9 mouse cellular contexts compared by ENCODE assay signal in genomic region chr4:114477082-114477771, GRCm38 (mm10).
DNase-seq lines count a peak whose midpoint lies in the region; ATAC-seq and TF ChIP-seq lines count a peak whose summit lies in the region.
"Had no signal": no experiment of that assay in that cellular context is flagged by ENCODE, and none has a peak within 500 bp of the region (broad histone marks: within the 10 kb centered on the region; RNA-seq: fewer than 3 reads in every experiment).

No protein-coding gene starts in this region.

- H3K36me3 ChIP-seq in forebrain, embryonic 12.5 days (replicated peaks) = no peaks in the 10 kb centered on the region
- no peaks in the 10 kb centered on the region for H3K36me3 ChIP-seq in forebrain, embryonic 10.5 days (replicated peaks)
- H3K36me3 ChIP-seq: liver, embryonic 15.5 days had no signal

- no peaks in the 10 kb centered on the region for H3K27me3 ChIP-seq in forebrain, embryonic 12.5 days
- no peaks in the 10 kb centered on the region for H3K27me3 ChIP-seq in forebrain, embryonic 10.5 days (ENCODE audit: poor library complexity, severe bottlenecking)
- H3K27me3 ChIP-seq: liver, embryonic 15.5 days had no signal

- ATAC-seq in forebrain, embryonic 12.5 days (ENCODE audit: low FRiP score) = no peak

- no peak for DNase-seq in forebrain, embryonic 10.5 days (ENCODE audit: extremely low spot score, low spot score)
- peak; percentile 77 for DNase-seq in brain, embryonic 14.5 days (ENCODE audit: low read depth)
- DNase-seq in heart, postnatal 4 days = peak; percentile 23
- peak; percentile 22 for DNase-seq in lung, postnatal 14 days
- DNase-seq in kidney, postnatal 10 days = no peak
- DNase-seq in adrenal gland, postnatal 25 days = no peak
- DNase-seq in kidney, postnatal 25 days = no peak

- H3K4me3 ChIP-seq in forebrain, embryonic 12.5 days (replicated peaks) = no peak overlapping the region
- no peak overlapping the region for H3K4me3 ChIP-seq in forebrain, embryonic 10.5 days
- H3K4me3 ChIP-seq: liver, embryonic 15.5 days had no signal

- H3K9ac ChIP-seq in forebrain, embryonic 12.5 days = no peak overlapping the region
- H3K9ac ChIP-seq: liver, embryonic 15.5 days had no signal

- no peak overlapping the region for H3K4me2 ChIP-seq in forebrain, embryonic 12.5 days
- H3K4me2 ChIP-seq: liver, embryonic 15.5 days had no signal

- WGBS in forebrain, embryonic 12.5 days = 57% methylated on average over 11 of the region's 11 CpGs
- 61% methylated on average over 11 of the region's 11 CpGs for WGBS in forebrain, embryonic 10.5 days

- TF ChIP-seq CTCF in brain, embryonic 14.5 days (IDR thresholded peaks at IDR 0.05; ENCODE audit: borderline replicate concordance, extremely low read depth, insufficient read depth, insufficient read length) = no peak

- H3K4me1 ChIP-seq in forebrain, embryonic 12.5 days = peaks cover 21% of the 10 kb centered on the region
- peaks cover 25% of the 10 kb centered on the region for H3K4me1 ChIP-seq in forebrain, embryonic 10.5 days
- H3K4me1 ChIP-seq: liver, embryonic 15.5 days had no signal

- no peak for TF ChIP-seq POLR2A in brain, embryonic 14.5 days (IDR thresholded peaks at IDR 0.05; ENCODE audit: borderline replicate concordance, extremely low read depth, insufficient read depth, insufficient read length, poor library complexity, severe bottlenecking)

- 0 out of 2 replicates have a peak overlapping the region, but pooled peaks have one; percentile 25 for H3K27ac ChIP-seq in forebrain, embryonic 12.5 days
- no peak overlapping the region for H3K27ac ChIP-seq in forebrain, embryonic 10.5 days
- H3K27ac ChIP-seq: liver, embryonic 15.5 days had no signal

- H3K9me3 ChIP-seq in forebrain, embryonic 12.5 days = no peaks in the 10 kb centered on the region
- H3K9me3 ChIP-seq in forebrain, embryonic 10.5 days = no peaks in the 10 kb centered on the region
- H3K9me3 ChIP-seq: liver, embryonic 15.5 days had no signal

Comparison
In these comparisons a context has a peak if more than half of its experiments do, and no peak if none do; other contexts are left out.
1. DNase-seq: peak in brain, embryonic 14.5 days (single experiment), heart, postnatal 4 days (single experiment) and lung, postnatal 14 days (single experiment); none in forebrain, embryonic 10.5 days (single experiment), kidney, postnatal 10 days (single experiment), adrenal gland, postnatal 25 days (single experiment) and kidney, postnatal 25 days (0 of 2).